Mouse (Mus musculus) embryonic fibroblast, embryonic 13.5 days (primary cell): ENCODE measurements around the gene Synpo2.

Experiments used
- CTCF ChIP-seq: IDR thresholded peaks from 2 replicates; pipeline ENCODE4 v1.5.1; 2011; ENCODE audit warnings: mild to moderate bottlenecking, control low read depth, low read length, moderate library complexity, borderline replicate concordance; ENCODE audit not compliant: insufficient read depth
- POLR2A ChIP-seq: IDR thresholded peaks from 2 replicates; pipeline ENCODE4 v1.6.1; 2011; ENCODE audit warnings: low read depth, mild to moderate bottlenecking, control low read depth, low read length, moderate library complexity

DNA sequence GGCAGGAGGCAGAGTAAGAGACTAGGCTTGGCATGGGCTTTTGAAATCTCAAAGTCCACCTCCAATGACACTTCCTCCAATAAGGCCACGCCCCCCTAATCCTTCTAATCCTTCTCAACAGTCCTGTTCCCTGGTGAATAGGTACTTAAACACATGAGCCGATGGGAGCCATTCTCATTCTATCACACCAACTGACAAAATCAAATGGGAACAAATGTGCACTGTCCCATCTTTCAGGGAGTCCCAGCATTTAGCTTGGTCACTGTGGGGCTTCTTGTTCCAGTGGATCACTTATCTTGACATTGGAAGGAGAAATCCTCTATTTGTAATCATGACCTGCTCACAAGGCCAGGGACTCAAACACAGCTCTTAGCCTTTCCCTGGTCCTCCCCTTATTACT, 4.3 kb downstream of the Synpo2 start:
- TF ChIP-seq CTCF (no peak), POLR2A (no peak)
